Mouse (Mus musculus) Patski (cell line): ENCODE measurements at regions not wholly inside any gene's neighbourhood (a gene's known extent, or its start where the extent isn't known, plus 50 kb on each side); places are given as distances from the start of the nearest gene placed in this dataset.
"Not testable (repeated sequence)": the region's sequence is repeated elsewhere in the genome, so short reads cannot be mapped to it uniquely, and the experiment has no call there.

Experiments used
- ATAC-seq: fragments of 100-300 bp; one replicate; pipeline ENCODE4 v1.8.0; 2021
- CTCF ChIA-PET: fragments of 350-600 bp; sonication (Branson Sonifier 250); formaldehyde crosslinking; loops from one replicate; lab custom pipeline; 2022; ENCODE audit warnings: inconsistent platforms; lab: Charles Lee
- POLR2A ChIA-PET: fragments of 350-600 bp; sonication (Branson Sonifier 250); formaldehyde crosslinking; loops from one replicate; lab custom pipeline; 2022; ENCODE audit warnings: antibody characterized with exemption, inconsistent platforms; lab: Charles Lee
- DNase-seq: peaks from one replicate; pipeline ENCODE4 v3.0.0-alpha.2; 2011; ENCODE audit warnings: low read depth, low spot score
- H3K27me3 ChIP-seq: fragments of 371-371 bp; one replicate; pipeline ENCODE4 v1.5.1; 2021
- CTCF ChIP-seq: fragments of 100-300 bp; IDR thresholded peaks from one replicate; pipeline ENCODE4 v1.5.1; 2021
- in situ Hi-C: fragments of 300-500 bp; cut with MboI; formaldehyde crosslinking; loops from 3 replicates; pipeline ENCODE4 v1.11.1; 2018; ENCODE audit warnings: low pct_unique_long_range_greater_than_20kb, mixed read lengths

- no peak for TF ChIP-seq CTCF
- H3K27me3 ChIP-seq = peaks cover 5% of the 10 kb centered on the region
- DNase-seq (no peak), ATAC-seq (no peak)
- POLR2A ChIA-PET = no interaction called here
- CTCF ChIA-PET = interaction anchor here (0.8 to 0.9 kb wide), 2 partner anchors 16 to 17 kb away, joined by 3 read pairs; no protein-coding TSS in a partner anchor
- in situ Hi-C loops = loop anchor here (25.0 kb wide), 1 partner anchor 840 kb away; no protein-coding TSS in a partner anchor
Measured at GRCm38 (mm10) chr5:50202307-50203010, 143.7 kb upstream of the Adgra3 start.

GRCm38 (mm10) chr5:50196423-50196822 lies 137.6 kb upstream of the Adgra3 start:
- CTCF ChIA-PET = no interaction called here
- in situ Hi-C loops = no loop called here
- POLR2A ChIA-PET = no interaction called here
- TF ChIP-seq CTCF = no peak
- DNase-seq (no peak), ATAC-seq (no peak)
- H3K27me3 ChIP-seq = peaks cover 22% of the 10 kb centered on the region

- ATAC-seq = no peak
- in situ Hi-C loops = no loop called here
- POLR2A ChIA-PET = no interaction called here
- no peak for TF ChIP-seq CTCF
- H3K27me3 ChIP-seq = peaks cover 22% of the 10 kb centered on the region
- DNase-seq = no peak
- CTCF ChIA-PET = no interaction called here
Measured at GRCm38 (mm10) chr5:50195993-50196392, 137.2 kb upstream of the Adgra3 start.

- H3K27me3 ChIP-seq = peaks cover 10% of the 10 kb centered on the region
- POLR2A ChIA-PET = no interaction called here
- ATAC-seq (no peak), DNase-seq (no peak)
- in situ Hi-C loops = no loop called here
- no peak for TF ChIP-seq CTCF
- CTCF ChIA-PET = no interaction called here
Measured at GRCm38 (mm10) chr5:50189394-50189793, 130.6 kb upstream of the Adgra3 start.

- DNase-seq (no peak), ATAC-seq (no peak)
- TF ChIP-seq CTCF = no peak
- H3K27me3 ChIP-seq = peaks cover 7% of the 10 kb centered on the region
- ChIA-PET POLR2A (no interaction called here), CTCF (no interaction called here)
- in situ Hi-C loops = no loop called here
Measured at GRCm38 (mm10) chr5:50182721-50183120, 123.9 kb upstream of the Adgra3 start.

GRCm38 (mm10) chr5:50156557-50156956 lies 97.8 kb upstream of the Adgra3 start:
- in situ Hi-C loops = no loop called here
- CTCF ChIA-PET = interaction anchor here (0.9 kb wide), 1 partner anchor 27 kb away, joined by 3 read pairs; no protein-coding TSS in a partner anchor
- H3K27me3 ChIP-seq = peaks cover 41% of the 10 kb centered on the region
- no peak for ATAC-seq
- no peak for DNase-seq
- TF ChIP-seq CTCF = no peak
- POLR2A ChIA-PET = no interaction called here

GRCm38 (mm10) chr5:50155170-50155860 lies 96.5 kb upstream of the Adgra3 start:
- ATAC-seq, DNase-seq, in situ Hi-C loops, POLR2A ChIA-PET, CTCF ChIA-PET: not testable (repeated sequence)
- H3K27me3 ChIP-seq = peaks cover 35% of the 10 kb centered on the region

- no peak for ATAC-seq
- no peak for TF ChIP-seq CTCF
- no peak for DNase-seq
- H3K27me3 ChIP-seq = peaks cover 24% of the 10 kb centered on the region
- in situ Hi-C loops = no loop called here
- POLR2A ChIA-PET = no interaction called here
- CTCF ChIA-PET = interaction anchor here (1.3 kb wide), 1 partner anchor 9 kb away, joined by 4 read pairs; no protein-coding TSS in a partner anchor
Measured at GRCm38 (mm10) chr5:50146926-50147325, 88.1 kb upstream of the Adgra3 start.

GRCm38 (mm10) chr5:50145458-50146083 lies 86.8 kb upstream of the Adgra3 start:
- peaks cover 20% of the 10 kb centered on the region for H3K27me3 ChIP-seq
- in situ Hi-C loops = no loop called here
- CTCF ChIA-PET = no interaction called here
- DNase-seq (no peak), ATAC-seq (no peak)
- POLR2A ChIA-PET = no interaction called here
- no peak for TF ChIP-seq CTCF

GRCm38 (mm10) chr5:50130202-50130601 lies 71.4 kb upstream of the Adgra3 start:
- ChIA-PET POLR2A (no interaction called here), CTCF (no interaction called here)
- DNase-seq (no peak), ATAC-seq (no peak)
- no peak for TF ChIP-seq CTCF
- H3K27me3 ChIP-seq = peaks cover 12% of the 10 kb centered on the region
- in situ Hi-C loops = no loop called here

GRCm38 (mm10) chr5:50128972-50129371 lies 70.2 kb upstream of the Adgra3 start:
- DNase-seq (no peak), ATAC-seq (no peak)
- CTCF ChIA-PET = no interaction called here
- POLR2A ChIA-PET = no interaction called here
- H3K27me3 ChIP-seq = peaks cover 4% of the 10 kb centered on the region
- no peak for TF ChIP-seq CTCF
- in situ Hi-C loops = no loop called here
